In genomic region chr9:58442105-58443010, GRCm38 (mm10) we compare ENCODE assay signal across 8 mouse cellular contexts. TPM values are rescaled to one million over a fixed set of nuclear protein-coding genes. Genes with fewer than 3 reads are reported as not detected.
DNase-seq lines count a peak whose midpoint lies in the region; ATAC-seq and TF ChIP-seq lines count a peak whose summit lies in the region.
"Had no signal": no experiment of that assay in that cellular context is flagged by ENCODE, and none has a peak within 500 bp of the region (broad histone marks: within the 10 kb centered on the region; RNA-seq: fewer than 3 reads in every experiment).

No protein-coding gene starts in this region.

- no peak overlapping the region for H3K4me3 ChIP-seq in cortical plate, adult 2 months (ENCODE audit: insufficient read depth, low read length)
- no peak overlapping the region for H3K4me3 ChIP-seq in forebrain, embryonic 15.5 days
- H3K4me3 ChIP-seq in myocyte, result no peak overlapping the region
- H3K4me3 ChIP-seq: limb, embryonic 12.5 days had no signal

- no peaks in the 10 kb centered on the region for H3K27me3 ChIP-seq in forebrain, embryonic 15.5 days
- H3K27me3 ChIP-seq in myocyte (ENCODE audit: control insufficient read depth, insufficient read depth, insufficient read length), result no peaks in the 10 kb centered on the region
- H3K27me3 ChIP-seq: limb, embryonic 12.5 days had no signal

- peak; percentile 40 for DNase-seq in layer of hippocampus, adult 9-11 months
- DNase-seq in layer of hippocampus, postnatal 14 days (ENCODE audit: low spot score in 2 of 2), result no peak
- DNase-seq in layer of hippocampus, postnatal 36 days, result no peak
- no peak for DNase-seq in spleen, postnatal 14 days (ENCODE audit: low spot score in 2 of 2)

- no peaks in the 10 kb centered on the region for H3K9me3 ChIP-seq in forebrain, embryonic 15.5 days
- H3K9me3 ChIP-seq: limb, embryonic 12.5 days had no signal

- peak overlapping the region; percentile 74 for H3K27ac ChIP-seq in cortical plate, adult 2 months (ENCODE audit: insufficient read depth, low read length)
- peak overlapping the region; percentile 75 for H3K27ac ChIP-seq in forebrain, embryonic 15.5 days (replicated peaks)
- H3K27ac ChIP-seq: limb, embryonic 12.5 days had no signal

- no peaks in the 10 kb centered on the region for H3K79me2 ChIP-seq in myocyte (ENCODE audit: control insufficient read depth, insufficient read depth)

- TF ChIP-seq CTCF in cortical plate, adult 2 months (IDR thresholded peaks at IDR 0.05; ENCODE audit: extremely low read depth, insufficient read depth, low read length), result no peak

- ATAC-seq in forebrain, embryonic 15.5 days (replicated peaks), result peak; percentile 44; the same call in 1 of the 2 replicates

- WGBS in forebrain, embryonic 15.5 days, result 33% methylated on average over 7 of the region's 7 CpGs

- 0 out of 2 replicates have a peak overlapping the region, but pooled peaks have one; percentile 8 for H3K9ac ChIP-seq in forebrain, embryonic 15.5 days (replicated peaks)
- H3K9ac ChIP-seq: limb, embryonic 12.5 days had no signal

- peaks cover 26% of the 10 kb centered on the region for H3K4me1 ChIP-seq in cortical plate, adult 2 months (ENCODE audit: control insufficient read depth, insufficient read depth, low read length)
- peaks cover 62% of the 10 kb centered on the region for H3K4me1 ChIP-seq in forebrain, embryonic 15.5 days

- H3K4me2 ChIP-seq in forebrain, embryonic 15.5 days (replicated peaks), result no peak overlapping the region
- H3K4me2 ChIP-seq in myocyte (ENCODE audit: low read depth), result peak overlapping the region; percentile 92
- H3K4me2 ChIP-seq: limb, embryonic 12.5 days had no signal

- H3ac ChIP-seq in myocyte (ENCODE audit: control insufficient read depth, insufficient read length), result no peak overlapping the region

- TF ChIP-seq POLR2A in cortical plate, adult 2 months (IDR thresholded peaks at IDR 0.05; ENCODE audit: extremely low read depth, insufficient read depth, low read length), result peak; percentile 55; the same call in 1 of the 2 replicates
- TF ChIP-seq POLR2A in myocyte (IDR thresholded peaks at IDR 0.05; ENCODE audit: insufficient read length, low read depth), result peak; percentile 56

- H3K36me3 ChIP-seq in forebrain, embryonic 15.5 days, result no peaks in the 10 kb centered on the region
- H3K36me3 ChIP-seq in myocyte (ENCODE audit: control insufficient read depth, insufficient read depth), result no peaks in the 10 kb centered on the region
- H3K36me3 ChIP-seq: limb, embryonic 12.5 days had no signal

TF ChIP-seq in myocyte, 11 proteins besides CTCF, POLR2A, EP300 and RAD21:
- TF ChIP-seq SRF (IDR thresholded peaks at IDR 0.05; ENCODE audit: control insufficient read depth, insufficient read length, low read depth) (no peak), POLR2AphosphoS2 (IDR thresholded peaks at IDR 0.05; ENCODE audit: insufficient read length, low read depth) (no peak)

RNA-seq across cellular contexts. Expression of gene Insyn1, which starts 46.0 kb away (rescaled TPM):
- 100 to 1,000 TPM; 187 to 197 TPM for total RNA-seq in layer of hippocampus, postnatal 14 days (2021)
- polyA plus RNA-seq in cortical plate, adult 2 months (2012; rRNA removed), result 130 and 143 TPM in 2 replicates
- 6.7 and 7.7 TPM in 2 replicates for polyA plus RNA-seq in forebrain, embryonic 15.5 days (2015; fragmentation: Nextera tagmentation; extraction: Ambion mirVana)
- 40.5 TPM for polyA plus RNA-seq in myocyte (2012; fragmentation: generic; extraction: Trizol)
- 100 to 1,000 TPM; 232 to 236 TPM for total RNA-seq in layer of hippocampus, postnatal 36 days (2021)
